Mouse (Mus musculus) liver, postnatal 0 days (tissue): ENCODE measurements around the gene Armc8. TPM values are rescaled to one million over a fixed set of nuclear protein-coding genes. Genes with fewer than 3 reads are reported as not detected.

Experiments
- ATAC-seq: fragments of 200-750 bp; cut with Nextera tagmentation; 2 replicates; pipeline ENCODE4 v1.8.0; 2017; ENCODE audit warnings: mild to moderate bottlenecking, moderate library complexity
- DNase-seq: peaks from one replicate; pipeline ENCODE4 v3.0.0-alpha.2; 2016
- H3K27ac ChIP-seq: fragments of 300-500 bp; sonication (generic); 2 replicates; pipeline ENCODE4 v1.5.1; 2014; ENCODE audit warnings: antibody characterized with exemption, moderate library complexity, mild to moderate bottlenecking, low read depth
- H3K27me3 ChIP-seq: fragments of 300-500 bp; sonication (generic); 2 replicates; pipeline ENCODE4 v1.6.1; 2014; ENCODE audit warnings: low read length, control low read depth, mixed read lengths; ENCODE audit not compliant: insufficient read depth
- H3K36me3 ChIP-seq: fragments of 300-500 bp; sonication (generic); replicated peaks from 2 replicates; pipeline ENCODE4 v1.6.1; 2014; ENCODE audit warnings: mild to moderate bottlenecking, control low read depth, low read length, moderate library complexity, mixed read lengths; ENCODE audit not compliant: insufficient read depth
- H3K4me1 ChIP-seq: fragments of 300-500 bp; sonication (generic); 2 replicates; pipeline ENCODE4 v1.6.1; 2014; ENCODE audit warnings: antibody characterized with exemption, mild to moderate bottlenecking, control low read depth; ENCODE audit not compliant: insufficient read depth
- H3K4me2 ChIP-seq: fragments of 300-500 bp; sonication (generic); 2 replicates; pipeline ENCODE4 v1.6.1; 2014; ENCODE audit warnings: low read depth, mild to moderate bottlenecking, low read length, moderate library complexity, mixed read lengths
- H3K4me3 ChIP-seq: fragments of 300-500 bp; sonication (generic); 2 replicates; pipeline ENCODE4 v1.5.1; 2014; ENCODE audit warnings: low read depth, low read length
- H3K9ac ChIP-seq: fragments of 300-500 bp; sonication (generic); replicated peaks from 2 replicates; pipeline ENCODE4 v1.6.1; 2014; ENCODE audit warnings: mild to moderate bottlenecking, moderate library complexity
- H3K9me3 ChIP-seq: fragments of 300-500 bp; sonication (generic); 2 replicates; pipeline ENCODE4 v1.6.1; 2016; ENCODE audit warnings: mild to moderate bottlenecking, control low read depth, low read length, mixed read lengths
- CTCF ChIP-seq: sonication (generic); IDR thresholded peaks from 2 replicates; pipeline ENCODE4 v1.5.1; 2016; ENCODE audit warnings: antibody characterized with exemption, low read depth
- EP300 ChIP-seq: IDR thresholded peaks from 2 replicates; pipeline ENCODE4 v1.6.1; 2016; ENCODE audit warnings: antibody characterized with exemption, low read depth, mild to moderate bottlenecking
- WGBS: fragments of 180-500 bp; shearing (Covaris S2); extraction: QIAGEN DNeasy Blood & Tissue Kit; methylation state at CpG from one replicate; pipeline ENCODE4 v1.1.7; 2014; ENCODE audit not compliant: insufficient replicate concordance; 5-methylcytosine and 5-hydroxymethylcytosine counted together
- polyA plus RNA-seq: library from polyadenylated mRNA; unstranded; fragments of >200 nt; fragmentation: Nextera tagmentation; extraction: Ambion mirVana; gene quantifications from 2 replicates; pipeline ENCODE4 v1.2.1, GENCODE M21; 2015

The Armc8 gene
- polyA plus RNA-seq, 1 experiment from 2014 or later, result 7.9 TPM

DNA sequence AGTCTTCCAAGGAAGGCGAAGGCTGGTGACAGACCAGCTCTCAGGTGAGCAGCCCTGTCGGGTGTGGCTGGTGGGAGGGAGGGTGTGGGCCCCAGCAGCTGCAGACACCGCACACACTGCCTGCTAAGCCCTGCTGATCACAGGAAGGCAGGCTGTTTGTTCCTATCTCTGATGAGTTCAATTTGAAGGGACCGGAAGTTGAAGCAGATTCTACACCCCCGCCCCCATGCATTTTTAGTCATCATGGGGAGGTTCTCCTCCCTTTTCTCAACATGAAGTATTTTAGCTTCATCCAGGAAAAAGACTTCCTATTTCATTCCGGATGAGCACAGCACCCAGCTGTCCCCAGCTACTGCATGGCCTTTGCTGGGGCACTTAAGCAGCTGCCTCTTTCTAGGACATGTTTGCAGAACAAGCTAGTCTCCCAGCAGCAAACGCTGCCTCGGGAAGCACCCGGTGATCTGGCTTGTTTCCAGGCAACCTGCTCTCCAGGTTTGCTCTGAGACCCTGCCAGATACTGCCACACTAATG, 89.5 kb downstream of the Armc8 start:
- Histone ChIP-seq H3K9me3 (no peaks in the 10 kb centered on the region), H3K4me1 (no peaks in the 10 kb centered on the region), H3K27ac (no peak overlapping the region), H3K4me3 (no peak overlapping the region), H3K36me3 (no peaks in the 10 kb centered on the region), H3K27me3 (no peaks in the 10 kb centered on the region), H3K4me2 (no peak overlapping the region), H3K9ac (no peak overlapping the region)
- ATAC-seq, result no peak; the same call in 1 of the 2 replicates
- DNase-seq, result no peak
- WGBS, result 48% methylated on average over 9 of the region's 9 CpGs
- TF ChIP-seq CTCF (no peak), EP300 (no peak)

DNA sequence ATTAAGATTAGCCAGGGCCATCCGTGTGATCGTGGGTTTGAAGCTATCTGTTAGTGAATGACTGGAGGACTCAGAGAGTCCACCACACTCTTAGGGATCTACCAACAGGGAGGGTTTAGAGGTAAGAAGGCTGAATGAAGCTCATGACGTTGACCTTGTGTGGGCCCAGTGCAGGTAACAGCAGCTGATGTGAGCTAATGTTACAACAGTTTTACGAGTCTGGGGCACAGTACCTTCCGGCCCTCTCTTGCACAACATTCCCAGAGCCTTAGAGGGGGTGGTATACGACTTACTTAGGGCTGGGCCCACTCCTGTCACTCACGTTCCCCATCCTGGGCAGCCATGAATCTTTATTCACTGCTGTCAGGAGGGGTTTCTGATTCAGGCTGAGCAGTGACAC, 97.4 kb downstream of the Armc8 start:
- no peak for ATAC-seq
- no peaks in the 10 kb centered on the region for H3K27me3 ChIP-seq

DNA sequence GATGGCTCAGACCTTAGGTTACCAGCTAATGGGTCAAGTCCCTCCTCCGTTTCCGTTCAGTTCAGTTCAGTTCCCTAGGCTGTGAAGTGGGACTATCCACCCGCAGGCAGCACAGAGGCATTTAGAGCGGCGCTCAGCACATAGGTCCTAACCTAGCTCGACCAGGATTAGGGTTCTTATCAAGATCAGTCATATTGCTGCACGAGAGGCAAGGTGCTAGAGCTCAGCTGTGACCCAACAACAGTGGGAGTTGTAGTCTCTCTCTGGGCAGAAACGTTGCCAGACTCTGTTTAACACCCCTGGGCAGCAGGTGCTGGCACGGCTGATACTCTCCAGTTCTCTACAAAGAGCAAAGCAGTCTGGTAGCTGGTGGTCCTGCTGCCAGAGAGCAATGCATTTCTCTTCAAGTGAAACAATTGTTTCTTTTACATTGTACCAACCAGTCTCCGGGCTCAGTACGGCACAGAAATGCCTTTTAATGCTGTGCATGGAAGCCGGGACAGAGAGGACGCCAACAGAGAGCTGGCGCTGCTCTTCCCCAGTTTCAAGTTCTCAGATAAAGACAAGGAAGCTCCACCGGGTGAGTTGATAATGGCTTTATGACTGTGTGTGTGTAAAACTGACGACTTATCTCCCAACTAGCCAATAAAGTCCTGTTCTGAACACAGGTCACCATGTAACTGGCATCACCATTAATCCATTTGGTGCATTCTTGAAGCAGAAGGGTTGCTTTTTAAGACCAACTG, 98.2 kb downstream of the Armc8 start:
- DNase-seq (no peak), ATAC-seq (no peak)
- Histone ChIP-seq H3K4me2 (peak overlapping the region; percentile 38; the same call in 1 of the 2 replicates), H3K27ac (no peak overlapping the region), H3K4me1 (no peaks in the 10 kb centered on the region; the same call in 1 of the 2 replicates), H3K9me3 (no peaks in the 10 kb centered on the region), H3K27me3 (no peaks in the 10 kb centered on the region), H3K4me3 (no peak overlapping the region), H3K9ac (no peak overlapping the region), H3K36me3 (no peaks in the 10 kb centered on the region)
- 48% methylated on average over 16 of the region's 16 CpGs for WGBS
- no peak for TF ChIP-seq EP300

More for the DNA sequence above, 97.4 kb downstream of the Armc8 start:
- 56% methylated on average over 7 of the region's 7 CpGs for WGBS
- Histone ChIP-seq H3K36me3 (no peaks in the 10 kb centered on the region), H3K9ac (no peak overlapping the region), H3K4me1 (no peaks in the 10 kb centered on the region; the same call in 1 of the 2 replicates), H3K4me3 (no peak overlapping the region), H3K9me3 (no peaks in the 10 kb centered on the region), H3K4me2 (no peak overlapping the region), H3K27ac (no peak overlapping the region)
- no peak for DNase-seq
- no peak for TF ChIP-seq EP300
- no peak for TF ChIP-seq CTCF

DNA sequence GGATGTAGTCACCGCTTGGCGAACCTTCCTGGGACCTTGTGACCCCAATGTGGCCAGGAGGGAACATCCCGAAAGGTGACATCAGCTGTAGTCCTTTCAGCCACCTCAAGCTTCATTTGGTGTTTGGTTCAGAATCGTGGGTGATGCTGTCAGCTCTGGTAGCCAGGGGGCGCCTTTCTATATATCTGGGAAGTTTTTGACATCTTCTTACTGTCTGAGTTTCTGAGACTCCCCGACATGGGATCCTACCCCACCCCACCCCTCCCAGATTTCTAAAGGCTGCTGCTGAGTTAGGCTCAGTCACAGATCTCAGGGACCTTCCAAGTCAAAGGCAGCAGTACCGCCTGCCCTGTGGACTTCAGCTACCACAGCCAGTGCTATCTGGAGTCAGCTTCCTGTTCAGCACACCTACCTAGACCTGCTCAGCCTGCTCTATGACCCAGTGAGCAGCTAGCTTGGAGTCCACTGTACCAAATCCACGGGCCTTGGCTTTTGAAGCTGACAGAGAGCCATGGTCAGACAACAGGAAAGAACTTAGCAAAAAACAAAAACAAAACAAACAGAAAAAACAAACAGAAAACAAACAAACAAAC, 98.9 kb downstream of the Armc8 start:
- Histone ChIP-seq H3K9me3 (no peaks in the 10 kb centered on the region), H3K4me2 (peak overlapping the region; percentile 38; the same call in 1 of the 2 replicates), H3K9ac (no peak overlapping the region), H3K27me3 (no peaks in the 10 kb centered on the region), H3K36me3 (no peaks in the 10 kb centered on the region), H3K4me3 (no peak overlapping the region), H3K4me1 (no peaks in the 10 kb centered on the region; the same call in 1 of the 2 replicates), H3K27ac (no peak overlapping the region)
- TF ChIP-seq EP300 (no peak), CTCF (peak; percentile 46)
- DNase-seq (no peak), ATAC-seq (no peak)
- 45% methylated on average over 8 of the region's 8 CpGs for WGBS

DNA sequence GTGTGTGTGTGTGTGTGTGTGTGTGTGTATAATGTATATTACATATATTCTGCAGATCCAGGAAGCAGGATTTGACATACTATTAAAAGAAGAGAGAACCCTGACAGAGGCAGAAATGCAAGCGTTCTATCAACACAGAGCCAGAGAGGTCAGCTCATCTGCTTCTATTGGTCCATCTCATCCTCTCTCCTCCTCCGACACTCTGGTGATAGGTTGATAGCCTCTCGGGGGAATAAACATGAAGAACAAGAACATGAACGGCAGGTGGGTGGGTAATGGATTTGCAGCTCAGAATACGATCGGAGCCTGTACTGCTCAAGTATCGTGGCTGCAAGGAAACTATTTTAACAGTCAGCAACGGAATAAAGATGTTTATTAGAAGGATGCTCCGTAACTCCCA, 100.1 kb downstream of the Armc8 start:
- no peak for TF ChIP-seq CTCF
- no peak for TF ChIP-seq EP300
- no peak for DNase-seq
- H3K9ac ChIP-seq, result no peak overlapping the region
- H3K9me3 ChIP-seq, result no peaks in the 10 kb centered on the region
- WGBS, result 83% methylated on average over 9 of the region's 9 CpGs
- no peaks in the 10 kb centered on the region for H3K27me3 ChIP-seq
- no peak for ATAC-seq
- no peak overlapping the region for H3K27ac ChIP-seq
- H3K36me3 ChIP-seq, result no peaks in the 10 kb centered on the region
- H3K4me1 ChIP-seq, result no peaks in the 10 kb centered on the region; the same call in 1 of the 2 replicates
- H3K4me3 ChIP-seq, result no peak overlapping the region
- H3K4me2 ChIP-seq, result no peak overlapping the region

DNA sequence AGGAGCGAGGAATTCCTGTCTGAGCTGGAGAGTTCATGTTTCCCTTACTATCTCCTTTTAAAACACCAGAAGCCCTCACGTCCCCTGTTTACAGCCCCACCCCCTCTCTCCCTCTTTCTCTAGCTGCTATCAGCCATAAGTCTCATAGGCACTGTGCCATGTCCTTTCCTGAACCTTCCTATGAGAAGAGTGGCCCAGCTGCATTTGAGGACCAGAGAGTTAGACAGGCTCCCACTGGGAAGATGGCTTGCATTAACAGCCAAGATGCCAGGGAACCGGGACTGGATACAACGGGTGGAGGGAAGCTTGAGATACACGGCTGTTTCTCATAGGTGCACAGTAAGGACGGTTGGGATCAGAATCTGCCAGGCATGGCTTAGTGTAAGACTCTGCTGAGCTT, 103.8 kb downstream of the Armc8 start:
- no peak overlapping the region for H3K27ac ChIP-seq
- H3K9me3 ChIP-seq, result no peaks in the 10 kb centered on the region
- no peak for DNase-seq
- no peaks in the 10 kb centered on the region for H3K36me3 ChIP-seq
- no peaks in the 10 kb centered on the region for H3K27me3 ChIP-seq
- H3K4me2 ChIP-seq, result no peak overlapping the region
- ATAC-seq, result no peak
- H3K4me3 ChIP-seq, result no peak overlapping the region
- WGBS, result 79% methylated on average over 6 of the region's 6 CpGs
- H3K4me1 ChIP-seq, result no peaks in the 10 kb centered on the region
- TF ChIP-seq CTCF (no peak), EP300 (no peak)
- no peak overlapping the region for H3K9ac ChIP-seq
